Mouse (Mus musculus) intestine, embryonic 16.5 days (tissue): ENCODE measurements around the gene 2900026A02Rik. TPM values are rescaled to one million over a fixed set of nuclear protein-coding genes. Genes with fewer than 3 reads are reported as not detected.

Experiments
- ATAC-seq: fragments of 200-750 bp; cut with Nextera tagmentation; 2 replicates; pipeline ENCODE4 v1.8.0; 2017; ENCODE audit warnings: moderate TSS enrichment, moderate library complexity
- H3K27ac ChIP-seq: fragments of 300-500 bp; sonication (generic); 2 replicates; pipeline ENCODE4 v1.5.1; 2014; ENCODE audit warnings: mild to moderate bottlenecking, low read length
- H3K27me3 ChIP-seq: fragments of 300-500 bp; sonication (generic); replicated peaks from 2 replicates; pipeline ENCODE4 v1.6.1; 2014; ENCODE audit warnings: low read length, control low read depth, mixed read lengths; ENCODE audit not compliant: control insufficient read depth, insufficient read depth
- H3K36me3 ChIP-seq: fragments of 300-500 bp; sonication (generic); 2 replicates; pipeline ENCODE4 v1.6.1; 2014; ENCODE audit warnings: low read length, control low read depth; ENCODE audit not compliant: control insufficient read depth, insufficient read depth
- H3K4me1 ChIP-seq: fragments of 300-500 bp; sonication (generic); 2 replicates; pipeline ENCODE4 v1.6.1; 2014; ENCODE audit warnings: low read length, control low read depth, mixed read lengths; ENCODE audit not compliant: control insufficient read depth, insufficient read depth
- H3K4me2 ChIP-seq: fragments of 300-500 bp; sonication (generic); 2 replicates; pipeline ENCODE4 v1.6.1; 2014; ENCODE audit warnings: low read depth, low read length, control low read depth
- H3K4me3 ChIP-seq: fragments of 300-500 bp; sonication (generic); 2 replicates; pipeline ENCODE4 v1.5.1; 2014; ENCODE audit warnings: mild to moderate bottlenecking, low read length
- H3K9ac ChIP-seq: fragments of 300-500 bp; sonication (generic); 2 replicates; pipeline ENCODE4 v1.6.1; 2014; ENCODE audit warnings: low read depth, low read length
- H3K9me3 ChIP-seq: fragments of 300-500 bp; sonication (generic); 2 replicates; pipeline ENCODE4 v1.6.1; 2016; ENCODE audit warnings: low read length, control low read depth; ENCODE audit not compliant: control insufficient read depth
- WGBS: fragments of 180-500 bp; shearing (Covaris S2); extraction: QIAGEN DNeasy Blood & Tissue Kit; methylation state at CpG from one replicate; pipeline ENCODE4 v1.1.7; 2014; 5-methylcytosine and 5-hydroxymethylcytosine counted together
- polyA plus RNA-seq: library from polyadenylated mRNA; unstranded; fragments of >200 nt; fragmentation: Nextera tagmentation; extraction: Ambion mirVana; gene quantifications from 2 replicates; pipeline ENCODE4 v1.2.1, GENCODE M21; 2015

Gene 2900026A02Rik
- polyA plus RNA-seq, 1 experiment from 2014 or later = 8.3 TPM

- Histone ChIP-seq H3K36me3 (no peaks in the 10 kb centered on the region), H3K27me3 (no peaks in the 10 kb centered on the region), H3K4me1 (peaks cover 15% of the 10 kb centered on the region; the same call in 1 of the 2 replicates), H3K4me3 (no peak overlapping the region), H3K27ac (peak overlapping the region; percentile 81), H3K4me2 (no peak overlapping the region), H3K9me3 (no peaks in the 10 kb centered on the region), H3K9ac (no peak overlapping the region)
- peak; percentile 22 for ATAC-seq
- 83% methylated on average over 11 of the region's 11 CpGs for WGBS
Observed at GRCm38 (mm10) chr5:113170064-113170754, 50.8 kb downstream of the 2900026A02Rik start.

- Histone ChIP-seq H3K9ac (no peak overlapping the region), H3K4me1 (peaks cover 27% of the 10 kb centered on the region), H3K4me2 (no peak overlapping the region), H3K4me3 (no peak overlapping the region), H3K9me3 (no peaks in the 10 kb centered on the region), H3K36me3 (no peaks in the 10 kb centered on the region), H3K27me3 (no peaks in the 10 kb centered on the region), H3K27ac (no peak overlapping the region)
- ATAC-seq = no peak
- WGBS = 48% methylated on average over 2 of the region's 2 CpGs
Observed at GRCm38 (mm10) chr5:113167733-113168132, 53.3 kb downstream of the 2900026A02Rik start.

GRCm38 (mm10) chr5:113165481-113165880, 55.6 kb downstream of the 2900026A02Rik start:
- H3K27ac ChIP-seq = peak overlapping the region; percentile 89
- H3K27me3 ChIP-seq = no peaks in the 10 kb centered on the region
- H3K36me3 ChIP-seq = no peaks in the 10 kb centered on the region
- 47% methylated on average over 11 of the region's 11 CpGs for WGBS
- no peaks in the 10 kb centered on the region for H3K9me3 ChIP-seq
- no peak overlapping the region for H3K4me3 ChIP-seq
- peaks cover 38% of the 10 kb centered on the region for H3K4me1 ChIP-seq
- H3K4me2 ChIP-seq = peak overlapping the region; percentile 34
- no peak for ATAC-seq
- 0 out of 2 replicates have a peak overlapping the region, but pooled peaks have one; percentile 6 for H3K9ac ChIP-seq

- Histone ChIP-seq H3K4me1 (peaks cover 38% of the 10 kb centered on the region), H3K9ac (0 out of 2 replicates have a peak overlapping the region, but pooled peaks have one; percentile 6), H3K36me3 (no peaks in the 10 kb centered on the region), H3K27me3 (no peaks in the 10 kb centered on the region), H3K4me2 (peak overlapping the region; percentile 34), H3K4me3 (no peak overlapping the region), H3K27ac (peak overlapping the region; percentile 89), H3K9me3 (no peaks in the 10 kb centered on the region)
- ATAC-seq = peak; percentile 95
- 13% methylated on average over 16 of the region's 16 CpGs for WGBS
Observed at GRCm38 (mm10) chr5:113164873-113165441, 56.1 kb downstream of the 2900026A02Rik start.

GRCm38 (mm10) chr5:113164448-113164847, 56.6 kb downstream of the 2900026A02Rik start:
- no peak overlapping the region for H3K4me2 ChIP-seq
- 31% methylated on average over 9 of the region's 9 CpGs for WGBS
- H3K4me1 ChIP-seq = peaks cover 38% of the 10 kb centered on the region
- H3K4me3 ChIP-seq = no peak overlapping the region
- H3K9ac ChIP-seq = no peak overlapping the region
- no peaks in the 10 kb centered on the region for H3K36me3 ChIP-seq
- no peaks in the 10 kb centered on the region for H3K27me3 ChIP-seq
- peak overlapping the region; percentile 50 for H3K27ac ChIP-seq
- ATAC-seq = peak; percentile 63
- no peaks in the 10 kb centered on the region for H3K9me3 ChIP-seq

- Histone ChIP-seq H3K36me3 (no peaks in the 10 kb centered on the region), H3K4me3 (peak overlapping the region; percentile 29), H3K9me3 (no peaks in the 10 kb centered on the region), H3K27me3 (no peaks in the 10 kb centered on the region), H3K4me2 (peak overlapping the region; percentile 55), H3K4me1 (peaks cover 51% of the 10 kb centered on the region), H3K27ac (no peak overlapping the region), H3K9ac (peak overlapping the region; percentile 46)
- 7% methylated on average over 13 of the region's 13 CpGs for WGBS
- ATAC-seq = no peak
Observed at GRCm38 (mm10) chr5:113163116-113163515, 57.9 kb downstream of the 2900026A02Rik start.

- H3K27me3 ChIP-seq = no peaks in the 10 kb centered on the region
- peak overlapping the region; percentile 55 for H3K4me2 ChIP-seq
- no peaks in the 10 kb centered on the region for H3K9me3 ChIP-seq
- no peaks in the 10 kb centered on the region for H3K36me3 ChIP-seq
- peaks cover 55% of the 10 kb centered on the region for H3K4me1 ChIP-seq
- WGBS = 11% methylated on average over 9 of the region's 9 CpGs
- ATAC-seq = no peak
- H3K27ac ChIP-seq = no peak overlapping the region
- H3K4me3 ChIP-seq = peak overlapping the region; percentile 29
- peak overlapping the region; percentile 46; the same call in 1 of the 2 replicates for H3K9ac ChIP-seq
Observed at GRCm38 (mm10) chr5:113162699-113163098, 58.3 kb downstream of the 2900026A02Rik start.

GRCm38 (mm10) chr5:113161576-113161975, 59.5 kb downstream of the 2900026A02Rik start:
- no peak overlapping the region for H3K27ac ChIP-seq
- WGBS = 90% methylated on average over 6 of the region's 6 CpGs
- no peaks in the 10 kb centered on the region for H3K36me3 ChIP-seq
- H3K4me1 ChIP-seq = peaks cover 56% of the 10 kb centered on the region
- no peak overlapping the region for H3K4me3 ChIP-seq
- no peaks in the 10 kb centered on the region for H3K27me3 ChIP-seq
- H3K4me2 ChIP-seq = no peak overlapping the region
- no peaks in the 10 kb centered on the region for H3K9me3 ChIP-seq
- ATAC-seq = no peak
- no peak overlapping the region for H3K9ac ChIP-seq

GRCm38 (mm10) chr5:113160320-113160719, 60.7 kb downstream of the 2900026A02Rik start:
- 78% methylated on average over 10 of the region's 10 CpGs for WGBS
- Histone ChIP-seq H3K9ac (no peak overlapping the region), H3K4me2 (no peak overlapping the region), H3K4me3 (no peak overlapping the region), H3K27me3 (no peaks in the 10 kb centered on the region), H3K4me1 (peaks cover 51% of the 10 kb centered on the region), H3K36me3 (no peaks in the 10 kb centered on the region), H3K9me3 (no peaks in the 10 kb centered on the region), H3K27ac (no peak overlapping the region)
- no peak for ATAC-seq
